8 mouse cellular contexts compared by ENCODE assay signal in genomic region chr1:45311388-45311787, GRCm38 (mm10). TPM values are rescaled to one million over a fixed set of nuclear protein-coding genes. Genes with fewer than 3 reads are reported as not detected.
A peak's percentile ranks its signal among the peaks of the same experiment; 100 is the strongest.
DNase-seq lines count a peak whose midpoint lies in the region; ATAC-seq and TF ChIP-seq lines count a peak whose summit lies in the region.

Gene Col3a1, plus strand, starts transcription at chr1:45311538.

- no peaks in the 10 kb centered on the region for H3K27me3 ChIP-seq in hindbrain, postnatal 0 days (ENCODE audit: insufficient read depth, low read length)
- H3K27me3 ChIP-seq in liver, embryonic 12.5 days (replicated peaks): no peaks in the 10 kb centered on the region
- H3K27me3 ChIP-seq in neural tube, embryonic 13.5 days: no peaks in the 10 kb centered on the region

- no peak for TF ChIP-seq CTCF in hindbrain, postnatal 0 days (IDR thresholded peaks at IDR 0.05; ENCODE audit: low read depth)

- no peaks in the 10 kb centered on the region for H3K9me3 ChIP-seq in hindbrain, postnatal 0 days (ENCODE audit: low read length)
- H3K9me3 ChIP-seq in liver, embryonic 12.5 days (replicated peaks): no peaks in the 10 kb centered on the region
- H3K9me3 ChIP-seq in neural tube, embryonic 13.5 days: no peaks in the 10 kb centered on the region

- WGBS in hindbrain, postnatal 0 days: 86% methylated on average over 4 of the region's 4 CpGs
- 64% methylated on average over 4 of the region's 4 CpGs for WGBS in liver, embryonic 12.5 days (ENCODE audit: insufficient replicate concordance)
- 67% methylated on average over 4 of the region's 4 CpGs for WGBS in neural tube, embryonic 13.5 days

- no peak for ATAC-seq in hindbrain, postnatal 0 days
- ATAC-seq in liver, embryonic 12.5 days: no peak
- ATAC-seq in neural tube, embryonic 13.5 days (ENCODE audit: low read depth): no peak
- no peak for ATAC-seq in erythroid progenitor cell, adult 5-6 weeks (replicated peaks; ENCODE audit: low FRiP score, poor library complexity, severe bottlenecking)
- ATAC-seq in megakaryocyte-erythroid progenitor cell, adult 5-6 weeks (replicated peaks; ENCODE audit: low FRiP score, low TSS enrichment, poor library complexity, severe bottlenecking): no peak

- intact Hi-C loops in left cerebral cortex, postnatal 14 days (cut with DNase I): loop anchor here (10.0 kb wide), 2 partner anchors 453 to 1077 kb away; no protein-coding TSS in a partner anchor

- no peak within 1 kb of the TSS for H3K9ac ChIP-seq in hindbrain, postnatal 0 days (replicated peaks; ENCODE audit: low read length)
- no peak within 1 kb of the TSS for H3K9ac ChIP-seq in liver, embryonic 12.5 days
- H3K9ac ChIP-seq in neural tube, embryonic 13.5 days: 0 out of 2 replicates have a peak within 1 kb of the TSS, but pooled peaks have one; percentile 2

- no peak within 1 kb of the TSS for H3K4me2 ChIP-seq in hindbrain, postnatal 0 days (ENCODE audit: low read depth, low read length)
- no peak within 1 kb of the TSS for H3K4me2 ChIP-seq in liver, embryonic 12.5 days
- no peak within 1 kb of the TSS for H3K4me2 ChIP-seq in neural tube, embryonic 13.5 days

- no peak within 1 kb of the TSS for H3K4me3 ChIP-seq in hindbrain, postnatal 0 days (ENCODE audit: low read length)
- peak within 1 kb of the TSS; percentile 21; the same call in 1 of the 2 replicates for H3K4me3 ChIP-seq in liver, embryonic 12.5 days
- H3K4me3 ChIP-seq in neural tube, embryonic 13.5 days: peak within 1 kb of the TSS; percentile 20

- no peak within 1 kb of the TSS for H3K27ac ChIP-seq in hindbrain, postnatal 0 days
- H3K27ac ChIP-seq in liver, embryonic 12.5 days: 0 out of 2 replicates have a peak within 1 kb of the TSS, but pooled peaks have one; percentile 40
- peak within 1 kb of the TSS; percentile 29; the same call in 1 of the 2 replicates for H3K27ac ChIP-seq in neural tube, embryonic 13.5 days (replicated peaks)

- no peaks in the 10 kb centered on the region for H3K36me3 ChIP-seq in hindbrain, postnatal 0 days (ENCODE audit: insufficient read depth, low read length)
- no peaks in the 10 kb centered on the region for H3K36me3 ChIP-seq in liver, embryonic 12.5 days
- H3K36me3 ChIP-seq in neural tube, embryonic 13.5 days: no peaks in the 10 kb centered on the region

- DNase-seq in left cerebral cortex, postnatal 14 days (ENCODE audit: low spot score in 2 of 2): no peak
- DNase-seq in left cerebral cortex, adult 9 months (ENCODE audit: low spot score in 2 of 2): no peak
- DNase-seq in gastrocnemius, postnatal 25 days: peak; percentile 61
- DNase-seq in hindbrain, postnatal 0 days (ENCODE audit: low spot score): no peak

- H3K4me1 ChIP-seq in hindbrain, postnatal 0 days (ENCODE audit: insufficient read depth, low read length): no peaks in the 10 kb centered on the region
- no peaks in the 10 kb centered on the region for H3K4me1 ChIP-seq in liver, embryonic 12.5 days
- no peaks in the 10 kb centered on the region; the same call in 1 of the 2 replicates for H3K4me1 ChIP-seq in neural tube, embryonic 13.5 days (replicated peaks)

RNA-seq across cellular contexts. Expression of gene Col3a1, which starts in this region (rescaled TPM):
- 10 to 100 TPM; 29.6 to 41.6 TPM for total RNA-seq in left cerebral cortex, postnatal 14 days (2021)
- 1,000 to 10,000 TPM in 1 of 2 experiments, 100 to 1,000 TPM in 1; 586 to 1,212 TPM for total RNA-seq in gastrocnemius, postnatal 25 days (2021)
- 112 and 117 TPM in 2 replicates for total RNA-seq in hindbrain, postnatal 0 days (2014; rRNA removed)
- 114 and 120 TPM in 2 replicates for polyA plus RNA-seq in hindbrain, postnatal 0 days (2015; fragmentation: Nextera tagmentation; extraction: Ambion mirVana)
- polyA plus RNA-seq in liver, embryonic 12.5 days (2016; fragmentation: Nextera tagmentation; extraction: Ambion mirVana): 192 TPM in 2 replicates
- 412 and 424 TPM in 2 replicates for polyA plus RNA-seq in neural tube, embryonic 13.5 days (2015; fragmentation: Nextera tagmentation; extraction: Ambion mirVana)
- total RNA-seq in erythroid progenitor cell, adult 5-6 weeks (2015; ENCODE audit: low replicate concordance): not detected in 2 replicates
- 0.15 TPM in 1 of 2 replicates, not detected in the other for total RNA-seq in erythroid progenitor cell, adult 5-6 weeks (2017; ENCODE audit: low replicate concordance)
- not detected in 2 replicates for total RNA-seq in megakaryocyte-erythroid progenitor cell, adult 5-6 weeks (2014; fragmentation: Nextera tagmentation)
- not detected in 2 replicates for total RNA-seq in megakaryocyte-erythroid progenitor cell, adult 5-6 weeks (2017)

Comparison
In these comparisons a context has a peak if more than half of its experiments do, and no peak if none do; other contexts are left out.
1. RNA of gene Col3a1 (total RNA-seq): 586 to 1,212 TPM in gastrocnemius, postnatal 25 days, 112 to 117 TPM in hindbrain, postnatal 0 days and 29.6 to 41.6 TPM in left cerebral cortex, postnatal 14 days; 0.15 TPM in erythroid progenitor cell, adult 5-6 weeks and not detected in megakaryocyte-erythroid progenitor cell, adult 5-6 weeks; every median in the first group is over 10 times any median in the second.